Mouse (Mus musculus) right cerebral cortex, postnatal 14 days (tissue): ENCODE measurements around the gene Utp6.

ENCODE experiments used
- DNase-seq: peaks from one replicate; pipeline ENCODE4 v3.0.0; 2022

The Utp6 gene

DNA sequence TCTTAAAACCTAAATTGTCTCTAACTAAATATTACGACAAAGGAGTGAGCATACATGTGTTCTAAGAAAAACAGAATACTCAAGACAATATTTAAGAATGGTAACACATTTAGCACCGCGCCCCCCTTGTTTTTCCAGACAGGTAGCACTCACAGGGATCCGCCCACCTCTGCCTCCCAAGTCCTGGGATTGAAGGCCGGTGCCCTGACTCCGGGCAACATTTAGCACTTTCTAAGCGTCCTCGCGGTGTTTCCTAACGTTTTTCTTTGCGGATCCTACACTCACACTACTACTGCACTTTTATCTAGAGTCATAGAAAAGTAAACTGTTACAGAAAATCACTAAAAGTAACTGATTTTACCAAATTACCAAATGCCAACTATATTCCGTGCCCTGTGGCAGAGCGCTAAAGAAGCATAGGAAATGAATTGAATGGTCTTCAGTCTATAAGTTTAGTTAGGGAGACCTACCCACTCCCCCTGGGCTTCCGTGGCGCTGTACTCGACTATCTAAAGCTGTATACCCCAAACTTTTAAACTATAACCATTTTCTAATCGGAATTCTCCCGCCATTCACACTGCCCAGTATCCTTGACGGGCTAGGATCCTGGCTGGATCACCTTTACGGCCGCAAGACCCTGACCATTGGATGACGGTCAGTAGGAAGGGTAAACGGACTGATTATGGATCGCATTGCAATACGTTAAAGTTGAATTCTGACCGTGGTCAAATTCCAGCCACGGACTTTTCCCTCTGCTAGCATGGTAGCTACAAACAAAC lies 655 bp downstream of the Utp6 start:
- DNase-seq, result no peak

DNA sequence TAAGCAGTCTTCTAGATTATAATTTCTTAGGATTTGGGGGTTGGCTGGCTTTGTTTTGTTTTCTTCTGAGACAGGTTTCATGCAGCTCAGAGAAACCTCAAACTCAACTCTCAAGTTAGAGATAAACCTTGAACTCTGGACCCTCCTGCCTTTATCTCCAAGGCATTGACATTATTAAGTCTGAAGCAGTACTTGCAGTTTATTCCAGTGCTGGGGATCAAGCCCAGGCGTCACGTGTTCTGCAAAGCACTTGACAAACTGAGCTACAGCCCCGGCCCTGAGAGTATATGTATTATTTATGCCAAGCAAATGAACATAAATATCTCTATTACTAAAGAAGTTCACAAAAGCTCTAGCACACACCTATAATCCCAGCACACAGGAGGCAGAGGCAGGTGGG lies 14.9 kb downstream of the Utp6 start:
- DNase-seq, result no peak

DNA sequence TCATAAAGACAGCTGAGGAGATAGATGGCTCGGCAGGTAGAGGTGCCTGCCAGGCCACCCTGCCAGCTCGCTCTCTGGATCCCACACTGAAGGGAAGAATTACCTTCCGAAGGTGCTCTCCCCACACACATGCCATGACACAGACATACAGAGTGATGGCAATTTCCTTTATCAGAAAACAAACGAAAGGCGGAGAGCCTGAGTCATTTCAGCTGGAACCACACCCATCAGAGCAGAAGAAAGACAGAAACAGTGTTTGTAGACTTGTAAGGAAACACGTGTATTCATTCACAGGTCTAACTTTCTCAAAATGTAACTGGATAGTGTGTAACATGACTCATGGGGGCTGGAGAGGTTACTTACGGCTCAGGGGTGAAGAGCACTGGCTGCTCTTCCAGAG lies 18.6 kb downstream of the Utp6 start:
- DNase-seq, result no peak

DNA sequence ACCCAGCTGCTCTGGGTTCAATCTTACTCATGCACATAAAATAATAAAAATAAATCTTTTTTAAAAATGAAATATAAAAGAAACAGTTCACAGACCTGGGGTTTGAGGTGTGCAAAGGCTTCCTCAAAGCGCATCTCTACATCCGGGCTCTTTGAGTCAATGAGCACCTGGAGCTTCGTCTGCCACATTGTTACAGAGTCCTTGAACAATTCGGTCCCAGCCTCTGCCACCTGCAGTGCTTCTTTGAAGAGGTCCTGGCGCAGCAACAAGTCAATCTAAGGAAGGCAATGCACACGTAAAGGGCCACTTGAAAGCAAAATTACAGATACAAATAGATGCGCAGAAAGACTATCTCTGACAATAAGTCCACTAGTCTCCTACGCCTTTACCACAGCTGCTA lies 19.1 kb downstream of the Utp6 start:
- DNase-seq, result no peak

DNA sequence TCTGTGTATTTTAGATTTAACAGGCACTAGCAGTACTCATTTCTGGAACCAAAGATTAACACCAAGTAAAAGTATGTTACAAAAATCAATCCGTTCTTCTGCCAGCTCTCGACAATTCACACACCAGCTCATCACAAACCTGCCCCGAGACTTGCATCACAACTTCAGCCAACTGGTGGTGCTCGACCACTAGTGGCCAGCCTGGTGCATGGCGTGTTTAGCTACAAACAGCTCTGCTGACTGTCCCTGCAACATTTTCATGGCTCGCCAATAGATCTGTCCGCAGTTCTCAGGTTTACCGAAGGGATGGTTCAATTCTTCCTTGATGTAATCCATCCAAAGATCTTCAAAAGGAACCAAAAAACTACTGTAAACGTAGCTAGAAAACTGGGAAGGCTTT lies 26.4 kb downstream of the Utp6 start:
- no peak for DNase-seq

DNA sequence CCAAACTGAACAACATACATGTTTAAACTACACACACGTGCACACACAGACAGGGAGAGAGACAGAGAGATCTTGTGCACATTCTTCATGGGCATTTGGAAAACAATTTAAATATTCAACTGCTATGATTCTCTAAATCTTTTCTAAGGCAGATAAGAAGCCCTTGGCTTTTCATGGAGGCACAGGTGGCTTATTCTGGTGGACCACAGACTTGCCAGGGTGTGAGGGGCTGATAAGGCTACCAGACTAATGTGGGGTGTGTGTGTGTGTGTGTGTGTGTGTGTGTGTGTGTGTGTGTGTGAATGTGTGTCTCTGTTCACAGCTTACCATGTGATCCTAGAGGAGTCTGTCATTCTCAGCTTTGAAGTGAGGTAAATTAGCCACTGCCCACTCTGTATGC lies 39.4 kb downstream of the Utp6 start:
- no peak for DNase-seq

DNA sequence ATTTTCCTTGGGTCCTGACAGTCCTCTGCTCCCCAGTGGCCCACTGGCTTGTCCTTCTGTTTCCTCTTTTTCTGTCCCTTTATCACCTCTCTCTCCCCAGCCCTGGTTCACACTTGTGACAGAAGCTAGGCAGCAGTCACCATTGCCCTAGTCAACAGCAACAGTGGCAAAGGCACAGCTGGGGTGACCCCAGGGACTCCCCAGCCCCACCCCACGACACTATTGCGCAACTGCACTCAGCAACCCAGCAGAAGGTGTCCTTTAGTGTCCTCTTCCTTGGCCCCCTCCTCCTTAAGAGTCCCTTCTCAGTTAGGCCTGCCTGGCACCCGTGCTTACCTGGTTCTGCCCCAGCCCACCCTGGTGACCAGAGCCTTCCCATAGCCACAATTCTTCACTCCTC lies 40.0 kb downstream of the Utp6 start:
- no peak for DNase-seq

DNA sequence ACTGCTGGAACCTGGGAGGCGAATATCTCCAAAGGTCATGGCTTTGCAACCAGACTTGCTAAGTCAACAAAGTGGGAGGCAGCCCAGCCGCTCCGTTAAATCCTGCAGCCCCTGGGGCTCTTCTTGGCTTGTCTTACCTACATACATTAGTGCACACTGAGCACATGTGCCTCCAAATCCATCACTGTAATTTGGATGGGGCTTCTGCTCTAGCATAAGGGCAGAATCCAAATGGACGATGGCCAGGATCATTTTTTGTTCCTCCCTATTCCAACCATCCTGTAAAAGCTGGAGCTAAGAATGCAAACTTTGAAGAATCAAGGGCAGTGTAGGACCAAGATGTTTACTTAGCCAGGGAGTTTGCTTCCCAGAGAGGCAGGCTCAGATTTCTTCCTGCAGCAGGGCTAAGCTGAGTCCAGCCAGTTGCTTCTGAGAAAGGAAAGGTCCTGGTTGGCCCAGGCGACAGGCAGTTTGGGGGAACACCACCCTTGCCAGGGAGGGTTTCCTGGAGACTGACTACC lies 41.6 kb downstream of the Utp6 start:
- DNase-seq, result no peak

DNA sequence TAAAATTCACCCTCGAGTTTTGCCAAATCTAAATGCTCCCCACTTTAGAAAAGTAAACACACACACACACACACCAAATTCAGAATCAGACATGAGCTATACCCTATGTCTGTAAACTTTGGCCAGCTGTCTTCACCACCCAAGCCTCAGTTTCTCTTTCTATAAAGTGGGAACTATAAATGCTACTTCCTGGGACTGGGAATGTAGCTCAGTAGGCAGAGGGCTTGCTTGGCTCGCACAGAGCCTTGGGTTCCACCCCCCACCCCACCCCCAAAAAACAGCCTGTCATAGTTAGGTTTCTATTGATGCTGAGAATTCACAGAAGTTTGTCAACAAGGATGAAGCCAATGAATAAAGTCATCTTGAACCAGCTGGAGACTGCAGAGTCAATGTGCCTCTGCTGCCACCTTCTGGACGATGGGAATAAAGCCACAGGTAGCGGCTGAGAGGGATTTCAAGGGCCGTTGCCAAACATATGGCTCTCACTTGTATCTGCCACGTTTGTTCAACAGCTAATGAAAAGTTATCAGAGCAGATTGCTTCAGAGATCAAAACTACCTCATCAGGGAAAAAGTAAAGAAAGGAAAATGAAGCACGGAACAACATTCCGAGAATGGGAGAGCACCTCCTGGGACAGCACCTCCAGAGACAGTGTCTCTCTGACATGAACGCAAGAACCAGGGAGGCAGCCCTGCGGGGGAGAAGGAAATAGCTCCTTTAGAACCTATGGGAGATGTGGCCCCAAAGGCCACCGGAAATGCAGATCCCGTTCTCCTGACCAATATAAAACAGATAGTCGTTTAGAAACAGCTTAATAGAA lies 42.3 kb downstream of the Utp6 start:
- DNase-seq, result peak; percentile 81

DNA sequence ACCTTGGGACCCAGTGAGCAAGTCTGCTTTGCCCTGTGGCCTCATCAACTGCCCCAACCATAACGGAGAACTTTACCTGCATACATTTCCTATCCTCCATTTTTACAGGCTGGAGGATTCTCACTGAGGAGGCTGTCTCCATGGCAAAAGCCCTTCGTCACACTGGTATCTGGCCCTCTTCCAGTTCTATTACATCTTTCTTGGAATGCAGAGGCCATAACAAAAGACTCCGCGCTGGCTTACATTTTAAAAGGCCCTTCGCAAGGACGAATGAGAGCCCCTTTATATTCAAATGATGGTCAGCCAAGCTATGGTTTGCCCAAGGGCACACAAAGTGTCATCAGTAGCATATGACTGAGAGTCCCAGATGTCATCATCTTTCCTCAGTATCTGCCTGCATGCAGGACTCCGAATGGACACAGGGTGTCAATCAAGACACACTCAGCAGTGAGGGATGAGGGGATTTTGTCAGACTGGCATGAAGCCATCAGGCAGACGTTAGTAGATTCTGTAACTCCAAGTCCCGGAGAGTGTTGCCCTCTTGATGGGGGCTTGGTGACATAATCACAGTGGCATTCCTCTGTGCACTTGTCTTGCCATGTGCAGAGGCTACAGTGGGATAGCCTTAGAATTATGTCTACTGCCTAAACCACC lies 46.4 kb downstream of the Utp6 start:
- DNase-seq, result no peak

DNA sequence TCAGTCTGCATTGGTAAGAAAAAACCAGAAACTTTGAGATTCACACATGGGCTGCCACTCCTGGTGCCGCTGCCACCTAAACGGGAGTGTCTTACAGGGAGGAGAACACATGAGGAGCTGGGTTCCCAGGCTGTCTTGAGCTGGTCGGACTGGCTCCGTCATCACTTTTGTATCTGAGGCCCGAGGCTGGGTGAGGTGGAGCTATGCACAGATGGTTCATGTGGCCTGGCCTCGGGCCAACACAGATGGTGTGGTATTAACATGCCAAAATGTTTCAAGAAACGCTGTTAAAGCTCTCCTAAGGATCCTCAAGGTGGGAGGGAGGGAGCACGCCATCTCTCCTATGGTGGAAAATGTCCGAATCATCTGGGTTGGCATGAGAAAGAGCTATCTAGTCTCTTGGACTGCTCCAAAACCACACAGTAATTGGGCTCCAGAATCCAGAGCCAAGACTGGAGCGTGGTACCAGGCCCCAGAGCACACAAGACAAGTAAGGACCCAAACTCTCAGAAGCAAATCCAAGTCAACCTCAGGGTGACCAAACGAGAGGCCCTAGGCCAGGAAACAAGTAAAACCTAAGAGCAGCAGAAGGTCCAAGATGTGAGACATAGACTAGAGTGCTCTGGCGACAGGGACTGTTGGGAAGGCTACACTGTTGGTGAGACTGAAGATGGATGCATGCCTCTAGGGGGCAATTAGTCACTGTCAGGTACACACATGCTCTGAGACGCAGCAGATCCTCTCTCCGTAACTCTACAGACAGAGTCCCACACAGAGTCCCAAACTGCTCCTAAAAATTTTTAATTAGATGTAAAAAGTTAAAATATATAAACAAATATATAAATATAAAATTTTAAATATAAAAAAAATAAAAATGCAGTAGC lies 53.3 kb downstream of the Utp6 start:
- peak; percentile 54 for DNase-seq

DNA sequence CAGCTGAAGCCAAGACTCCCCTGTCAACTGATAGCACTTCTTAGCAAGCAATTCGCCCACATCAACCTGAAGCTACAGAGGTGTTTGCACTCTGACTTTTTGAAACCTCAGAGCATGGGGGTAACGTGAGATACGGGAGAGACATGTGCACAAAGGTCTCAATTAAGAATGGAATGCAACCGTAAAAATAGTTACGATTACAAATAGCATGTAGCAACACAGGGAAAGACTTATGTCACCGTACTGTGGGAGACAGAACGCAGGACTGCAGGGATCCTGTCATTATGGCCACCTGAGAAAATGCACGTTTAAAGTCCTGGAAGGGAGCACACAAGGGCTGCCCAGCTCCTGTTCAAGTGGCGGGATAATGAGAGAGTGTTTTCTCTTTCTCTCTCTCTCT lies 55.3 kb downstream of the Utp6 start:
- no peak for DNase-seq

DNA sequence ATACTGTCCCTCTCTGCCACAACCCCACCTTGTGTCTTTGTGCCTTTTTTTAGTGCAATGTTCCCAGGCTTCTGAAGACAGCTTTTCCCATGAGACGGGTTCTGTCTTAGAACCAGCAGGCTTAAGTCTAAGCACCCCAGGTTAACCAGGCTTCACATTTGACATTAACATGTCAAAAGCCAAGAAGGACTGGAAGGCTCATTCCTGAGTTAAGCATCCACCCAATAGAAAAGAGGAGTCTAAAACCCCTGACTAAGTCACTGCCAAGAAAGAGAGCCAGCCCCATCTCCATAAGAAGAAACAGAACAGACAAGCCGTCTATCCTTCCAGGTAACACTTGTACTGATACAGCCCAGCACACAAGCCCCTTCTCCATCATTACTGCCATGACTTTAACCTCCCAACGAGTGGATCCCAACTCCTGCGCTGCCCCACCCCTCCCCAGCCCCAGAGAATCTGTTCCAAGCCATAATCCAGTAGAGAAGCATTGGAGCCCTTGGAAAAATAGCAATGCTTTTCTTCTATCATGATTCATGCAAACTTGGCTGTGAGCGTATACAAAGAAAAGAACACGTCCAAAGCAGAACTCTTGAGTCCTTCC lies 59.2 kb downstream of the Utp6 start:
- no peak for DNase-seq

DNA sequence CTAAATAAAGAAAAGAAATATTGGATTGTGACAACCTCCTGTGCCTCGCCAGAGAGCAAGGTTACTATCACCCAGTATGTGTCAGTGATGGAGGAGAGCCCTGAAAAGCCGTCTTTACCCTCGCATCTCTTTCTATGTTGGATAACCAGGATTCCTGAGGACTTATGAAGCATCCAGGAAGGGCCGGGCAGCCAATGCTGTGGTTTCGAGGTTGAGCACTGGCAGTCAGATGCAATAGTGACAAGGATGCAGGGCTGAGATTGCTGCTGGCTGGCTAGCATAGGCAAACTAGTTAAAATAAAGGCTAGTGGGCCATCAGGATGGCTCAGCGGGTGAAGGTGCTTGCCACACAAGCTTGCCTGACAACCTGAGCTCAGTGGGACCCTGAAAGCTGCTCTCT lies 61.0 kb downstream of the Utp6 start:
- DNase-seq, result no peak

DNA sequence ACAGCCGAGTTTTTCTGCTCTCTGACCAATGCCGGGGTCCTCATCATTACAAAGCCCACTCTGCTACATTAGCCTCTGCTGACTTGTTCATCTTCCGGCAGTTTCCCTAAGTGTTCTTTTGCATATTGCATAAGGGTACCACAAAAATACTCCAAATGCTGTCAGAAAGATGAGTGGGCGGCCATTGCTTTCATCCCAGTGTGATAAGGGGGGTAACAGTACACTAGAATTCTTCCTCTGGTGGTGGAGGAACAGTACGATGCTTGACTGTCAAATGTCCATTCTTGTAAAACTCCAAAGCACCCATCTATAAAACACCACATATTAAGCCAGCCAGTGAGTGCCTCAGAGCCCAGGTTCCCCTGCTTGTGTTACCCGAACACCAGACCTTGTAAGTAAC lies 69.9 kb downstream of the Utp6 start:
- DNase-seq, result no peak

DNA sequence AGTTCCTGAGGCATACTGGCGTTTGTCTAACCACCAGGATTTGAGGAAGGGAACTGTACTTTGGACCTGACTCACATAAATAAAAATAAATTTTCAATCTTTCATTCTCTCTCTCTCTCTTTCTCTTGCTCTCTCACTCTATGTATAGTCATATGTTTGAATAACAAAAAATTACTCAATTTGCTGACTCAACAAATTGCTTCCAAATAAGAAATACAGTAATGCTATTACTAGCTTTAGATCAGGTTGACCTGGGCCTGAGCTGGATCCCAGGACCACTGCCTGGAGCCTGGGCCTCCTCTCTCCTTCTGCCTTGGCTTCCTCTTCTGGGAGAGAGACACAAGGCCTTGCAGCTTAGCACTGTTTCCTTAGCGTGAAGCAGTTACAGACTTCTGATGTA lies 71.4 kb downstream of the Utp6 start:
- no peak for DNase-seq

DNA sequence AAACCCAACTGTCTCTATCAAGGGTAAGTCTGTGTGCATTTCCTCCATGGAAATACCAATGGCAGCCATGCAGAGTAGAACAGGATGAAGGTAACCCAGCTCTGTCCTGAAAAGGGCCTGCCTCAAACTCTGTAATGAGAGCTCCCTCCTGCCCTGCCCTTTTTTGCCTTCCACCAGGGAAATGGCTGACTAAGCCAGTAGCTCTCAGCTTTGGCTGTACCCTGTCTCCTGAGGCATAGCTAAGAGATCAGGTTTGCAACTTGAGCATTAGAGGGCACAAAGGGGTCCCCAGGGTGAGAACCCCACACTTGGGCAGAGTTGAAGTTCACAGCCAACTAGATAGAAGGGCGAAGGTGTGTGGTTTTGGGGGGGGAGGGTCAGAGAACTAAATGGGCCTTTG lies 75.2 kb downstream of the Utp6 start:
- DNase-seq, result no peak

DNA sequence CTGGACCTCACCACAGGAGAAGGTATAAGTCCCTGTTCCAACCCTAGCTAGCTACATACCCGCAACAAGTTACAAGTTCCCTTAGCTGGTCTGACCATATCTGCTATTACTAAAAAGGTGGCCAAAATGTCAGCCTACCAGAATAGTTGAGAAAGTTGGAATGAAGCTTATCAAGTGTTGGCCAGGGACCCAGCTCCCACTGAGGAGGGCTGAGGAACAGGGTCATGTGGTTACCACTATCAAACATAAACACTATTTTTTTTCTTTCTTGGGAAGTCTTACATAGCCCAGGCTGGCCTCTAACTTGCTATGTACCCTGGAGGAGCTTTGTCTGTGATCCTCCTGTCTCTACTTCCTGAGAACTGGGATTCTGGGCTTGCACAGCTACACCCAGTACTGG lies 75.8 kb downstream of the Utp6 start:
- no peak for DNase-seq

DNA sequence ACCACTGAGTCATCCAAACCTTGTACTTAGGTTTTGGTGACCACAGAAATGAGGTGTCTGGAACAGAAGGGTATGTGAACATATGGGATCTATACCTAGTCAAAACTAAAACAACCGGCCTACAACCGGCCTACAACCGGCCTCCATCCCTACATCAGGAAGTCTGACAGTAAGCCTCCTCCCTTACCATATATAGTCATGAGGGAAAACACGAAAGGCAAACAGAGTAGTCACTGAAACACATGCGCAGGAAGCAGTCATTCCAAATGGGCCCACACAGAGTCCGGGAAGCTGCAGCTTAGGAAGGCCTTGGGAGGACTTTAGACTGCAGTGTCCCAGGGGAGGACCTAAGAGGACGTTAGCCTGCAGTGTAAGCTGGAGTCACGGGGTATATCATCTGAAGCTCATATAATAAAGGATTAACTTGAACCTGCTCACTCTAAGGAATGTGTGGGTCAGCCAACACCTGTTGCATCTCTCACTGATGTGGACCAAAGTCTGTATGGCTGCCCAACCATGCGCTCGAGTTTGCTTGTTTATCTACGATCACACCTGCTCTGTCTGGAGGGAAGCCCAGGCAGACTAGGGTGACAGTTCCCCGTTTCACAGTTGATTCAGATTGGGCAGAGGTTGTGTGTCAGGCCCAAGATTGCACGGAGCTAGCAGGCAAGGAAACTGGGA lies 76.3 kb downstream of the Utp6 start:
- no peak for DNase-seq

DNA sequence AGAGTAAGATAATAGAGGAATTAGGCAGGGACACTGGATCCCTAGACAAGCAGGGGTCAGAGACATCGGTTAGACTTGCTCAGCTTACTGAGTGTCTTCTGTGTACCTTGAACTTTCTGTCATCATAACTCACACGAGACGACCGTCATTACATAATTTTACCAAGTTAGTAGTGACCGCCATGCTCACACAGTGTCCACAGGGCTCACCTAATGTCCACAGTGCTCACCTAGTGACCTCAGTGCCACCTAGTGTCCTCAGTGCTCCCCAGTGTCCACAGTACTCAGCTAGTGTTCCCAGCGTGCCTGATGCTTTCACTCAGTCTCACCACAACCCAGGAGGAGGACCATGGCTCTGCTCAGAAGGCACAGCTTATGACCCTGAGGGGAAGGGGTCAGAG lies 77.4 kb downstream of the Utp6 start:
- no peak for DNase-seq
